Mouse (Mus musculus) neural tube, embryonic 15.5 days (tissue): Measurements from ENCODE around the gene Spred1. TPM values are rescaled to one million over a fixed set of nuclear protein-coding genes. Genes with fewer than 3 reads are reported as not detected.
A peak's percentile ranks its signal among the peaks of the same experiment; 100 is the strongest.

Source experiments
- ATAC-seq: fragments of 200-750 bp; cut with Nextera tagmentation; 2 replicates; pipeline ENCODE4 v1.8.0; 2017; ENCODE audit warnings: mild to moderate bottlenecking, moderate TSS enrichment, moderate library complexity; ENCODE audit not compliant: low FRiP score
- H3K27ac ChIP-seq: fragments of 300-500 bp; sonication (generic); replicated peaks from 2 replicates; pipeline ENCODE4 v1.5.1; 2015; ENCODE audit warnings: mild to moderate bottlenecking, inconsistent platforms
- H3K27me3 ChIP-seq: fragments of 300-500 bp; sonication (generic); replicated peaks from 2 replicates; pipeline ENCODE4 v1.6.1; 2015; ENCODE audit warnings: inconsistent platforms
- H3K36me3 ChIP-seq: fragments of 300-500 bp; sonication (generic); 2 replicates; pipeline ENCODE4 v1.6.1; 2015; ENCODE audit warnings: inconsistent platforms
- H3K4me1 ChIP-seq: fragments of 300-500 bp; sonication (generic); 2 replicates; pipeline ENCODE4 v1.6.1; 2015; ENCODE audit warnings: inconsistent platforms
- H3K4me2 ChIP-seq: fragments of 300-500 bp; sonication (generic); 2 replicates; pipeline ENCODE4 v1.6.1; 2015; ENCODE audit warnings: inconsistent platforms, mild to moderate bottlenecking, moderate library complexity
- H3K4me3 ChIP-seq: fragments of 300-500 bp; sonication (generic); replicated peaks from 2 replicates; pipeline ENCODE4 v1.5.1; 2015; ENCODE audit warnings: mild to moderate bottlenecking, inconsistent platforms
- H3K9ac ChIP-seq: fragments of 300-500 bp; sonication (generic); replicated peaks from 2 replicates; pipeline ENCODE4 v1.6.1; 2015; ENCODE audit warnings: mild to moderate bottlenecking, inconsistent platforms
- H3K9me3 ChIP-seq: fragments of 300-500 bp; sonication (generic); replicated peaks from 2 replicates; pipeline ENCODE4 v1.6.1; 2016; ENCODE audit warnings: inconsistent platforms
- WGBS: fragments of 180-500 bp; shearing (Covaris S2); methylation state at CpG from one replicate; pipeline ENCODE4 v1.1.7; 2015; ENCODE audit warnings: mixed read lengths; 5-methylcytosine and 5-hydroxymethylcytosine counted together
- polyA plus RNA-seq: library from polyadenylated mRNA; unstranded; fragments of >200 nt; fragmentation: Nextera tagmentation; extraction: Ambion mirVana; gene quantifications from 2 replicates; pipeline ENCODE4 v1.2.1, GENCODE M21; 2015

Gene Spred1
- polyA plus RNA-seq, 1 experiment from 2014 or later = 13.3 TPM

GRCm38 (mm10) chr2:117097305-117097704, 23.9 kb upstream of the Spred1 start:
- 83% methylated on average over 5 of the region's 5 CpGs for WGBS
- no peak for ATAC-seq
- H3K4me1 ChIP-seq = no peaks in the 10 kb centered on the region
- no peaks in the 10 kb centered on the region for H3K36me3 ChIP-seq
- no peaks in the 10 kb centered on the region for H3K27me3 ChIP-seq
- no peak overlapping the region for H3K27ac ChIP-seq
- no peaks in the 10 kb centered on the region for H3K9me3 ChIP-seq
- no peak overlapping the region for H3K4me3 ChIP-seq
- no peak overlapping the region for H3K4me2 ChIP-seq
- H3K9ac ChIP-seq = no peak overlapping the region

GRCm38 (mm10) chr2:117099316-117099715, 21.9 kb upstream of the Spred1 start:
- no peak overlapping the region for H3K4me3 ChIP-seq
- H3K27ac ChIP-seq = no peak overlapping the region
- no peaks in the 10 kb centered on the region for H3K27me3 ChIP-seq
- H3K9me3 ChIP-seq = no peaks in the 10 kb centered on the region
- H3K4me2 ChIP-seq = no peak overlapping the region
- H3K36me3 ChIP-seq = no peaks in the 10 kb centered on the region
- ATAC-seq = no peak
- no peaks in the 10 kb centered on the region for H3K4me1 ChIP-seq
- no peak overlapping the region for H3K9ac ChIP-seq
- 59% methylated on average over 10 of the region's 10 CpGs for WGBS

- H3K9me3 ChIP-seq = no peaks in the 10 kb centered on the region
- no peak overlapping the region for H3K9ac ChIP-seq
- no peak overlapping the region for H3K4me3 ChIP-seq
- ATAC-seq = no peak
- H3K4me2 ChIP-seq = no peak overlapping the region
- H3K27ac ChIP-seq = no peak overlapping the region
- WGBS = 10% methylated on average over 4 of the region's 4 CpGs
- no peaks in the 10 kb centered on the region for H3K4me1 ChIP-seq
- H3K27me3 ChIP-seq = no peaks in the 10 kb centered on the region
- no peaks in the 10 kb centered on the region for H3K36me3 ChIP-seq
Measured at GRCm38 (mm10) chr2:117103461-117103860, 17.7 kb upstream of the Spred1 start.

GRCm38 (mm10) chr2:117105407-117105806, 15.8 kb upstream of the Spred1 start:
- no peak for ATAC-seq
- Histone ChIP-seq H3K4me1 (no peaks in the 10 kb centered on the region), H3K9ac (no peak overlapping the region), H3K27ac (no peak overlapping the region), H3K36me3 (no peaks in the 10 kb centered on the region), H3K4me3 (no peak overlapping the region), H3K9me3 (no peaks in the 10 kb centered on the region), H3K4me2 (no peak overlapping the region), H3K27me3 (no peaks in the 10 kb centered on the region)
- WGBS = 84% methylated on average over 7 of the region's 7 CpGs

- ATAC-seq = no peak
- no peaks in the 10 kb centered on the region for H3K36me3 ChIP-seq
- WGBS = 64% methylated on average over 4 of the region's 4 CpGs
Measured at GRCm38 (mm10) chr2:117108059-117108458, 13.1 kb upstream of the Spred1 start.

GRCm38 (mm10) chr2:117109296-117109695, 11.9 kb upstream of the Spred1 start:
- 70% methylated on average over 2 of the region's 2 CpGs for WGBS
- Histone ChIP-seq H3K4me1 (peaks cover 13% of the 10 kb centered on the region), H3K9me3 (no peaks in the 10 kb centered on the region), H3K36me3 (no peaks in the 10 kb centered on the region), H3K4me2 (no peak overlapping the region), H3K4me3 (no peak overlapping the region), H3K27ac (no peak overlapping the region), H3K9ac (no peak overlapping the region), H3K27me3 (no peaks in the 10 kb centered on the region)
- ATAC-seq = no peak

More at GRCm38 (mm10) chr2:117108059-117108458, 13.1 kb upstream of the Spred1 start:
- no peak overlapping the region for H3K9ac ChIP-seq
- H3K27me3 ChIP-seq = no peaks in the 10 kb centered on the region
- no peaks in the 10 kb centered on the region for H3K9me3 ChIP-seq
- peaks cover under 1% of the 10 kb centered on the region; the same call in 1 of the 2 replicates for H3K4me1 ChIP-seq
- H3K4me3 ChIP-seq = no peak overlapping the region
- no peak overlapping the region for H3K27ac ChIP-seq
- H3K4me2 ChIP-seq = no peak overlapping the region

- no peak overlapping the region for H3K4me2 ChIP-seq
- no peak overlapping the region for H3K4me3 ChIP-seq
- H3K27me3 ChIP-seq = no peaks in the 10 kb centered on the region
- WGBS = 57% methylated on average over 6 of the region's 6 CpGs
- H3K36me3 ChIP-seq = no peaks in the 10 kb centered on the region
- no peak for ATAC-seq
- no peak overlapping the region for H3K9ac ChIP-seq
- H3K27ac ChIP-seq = no peak overlapping the region
- no peaks in the 10 kb centered on the region for H3K9me3 ChIP-seq
- peaks cover 15% of the 10 kb centered on the region for H3K4me1 ChIP-seq
Measured at GRCm38 (mm10) chr2:117110355-117110866, 10.8 kb upstream of the Spred1 start.

GRCm38 (mm10) chr2:117113262-117113661, 7.9 kb upstream of the Spred1 start:
- no peak for ATAC-seq
- 72% methylated on average over 2 of the region's 2 CpGs for WGBS
- Histone ChIP-seq H3K4me3 (no peak overlapping the region), H3K4me2 (no peak overlapping the region), H3K27me3 (no peaks in the 10 kb centered on the region), H3K9ac (no peak overlapping the region), H3K9me3 (no peaks in the 10 kb centered on the region), H3K4me1 (peaks cover 15% of the 10 kb centered on the region), H3K36me3 (no peaks in the 10 kb centered on the region), H3K27ac (no peak overlapping the region)

- ATAC-seq = 0 out of 2 replicates have a peak, but pooled peaks have one; percentile 17
- Histone ChIP-seq H3K4me1 (peaks cover 16% of the 10 kb centered on the region), H3K27ac (no peak overlapping the region), H3K4me2 (peak overlapping the region; percentile 5), H3K4me3 (no peak overlapping the region), H3K9ac (no peak overlapping the region), H3K36me3 (no peaks in the 10 kb centered on the region), H3K9me3 (no peaks in the 10 kb centered on the region), H3K27me3 (no peaks in the 10 kb centered on the region)
- WGBS = 32% methylated on average over 4 of the region's 4 CpGs
Measured at GRCm38 (mm10) chr2:117113762-117114161, 7.4 kb upstream of the Spred1 start.

- WGBS = 53% methylated on average over 2 of the region's 2 CpGs
- no peak overlapping the region for H3K27ac ChIP-seq
- H3K9ac ChIP-seq = no peak overlapping the region
- no peak for ATAC-seq
- no peaks in the 10 kb centered on the region for H3K36me3 ChIP-seq
- H3K4me1 ChIP-seq = peaks cover 22% of the 10 kb centered on the region
- H3K27me3 ChIP-seq = no peaks in the 10 kb centered on the region
- no peaks in the 10 kb centered on the region for H3K9me3 ChIP-seq
- H3K4me2 ChIP-seq = no peak overlapping the region
- H3K4me3 ChIP-seq = no peak overlapping the region
Measured at GRCm38 (mm10) chr2:117118516-117118915, 2.7 kb upstream of the Spred1 start.

GRCm38 (mm10) chr2:117119291-117120245, 1.6 kb upstream of the Spred1 start:
- Histone ChIP-seq H3K27me3 (no peaks in the 10 kb centered on the region), H3K27ac (peak overlapping the region; percentile 99), H3K9me3 (no peaks in the 10 kb centered on the region), H3K36me3 (no peaks in the 10 kb centered on the region), H3K4me1 (peaks cover 16% of the 10 kb centered on the region), H3K4me3 (peak overlapping the region; percentile 95), H3K9ac (peak overlapping the region; percentile 93), H3K4me2 (peak overlapping the region; percentile 69)
- WGBS = 3% methylated on average over 30 of the region's 30 CpGs
- ATAC-seq = peak; percentile 46
